Comparison of ENCODE assay signal across 18 mouse cellular contexts in the genomic region with DNA sequence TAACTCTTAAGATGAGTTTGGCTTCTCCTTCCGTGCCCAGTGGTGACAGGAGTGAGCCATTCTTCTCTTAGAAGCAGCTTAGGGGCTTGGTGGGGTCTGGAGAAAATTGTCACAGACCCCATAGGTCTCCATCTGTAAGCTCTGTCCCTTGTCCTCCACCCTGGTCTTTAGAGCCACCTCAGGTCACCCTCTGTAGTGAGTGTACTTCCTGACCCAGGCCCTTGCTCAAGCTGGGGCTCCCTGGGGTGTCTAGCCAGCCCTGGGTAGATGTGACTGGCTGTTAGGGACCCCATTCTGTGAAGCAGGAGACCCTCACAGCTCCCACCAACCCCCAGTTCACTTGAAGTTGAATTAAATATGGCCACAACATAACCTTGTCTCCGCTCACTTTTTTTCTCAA. TPM values are rescaled to one million over a fixed set of nuclear protein-coding genes. Genes with fewer than 3 reads are reported as not detected.
DNase-seq lines count a peak whose midpoint lies in the region; ATAC-seq and TF ChIP-seq lines count a peak whose summit lies in the region.
"Had no signal": no experiment of that assay in that cellular context is flagged by ENCODE, and none has a peak within 500 bp of the region (broad histone marks: within the 10 kb centered on the region; RNA-seq: fewer than 3 reads in every experiment).

No protein-coding gene starts in this region.

- peak; percentile 0 for DNase-seq in cerebellum, adult 9-11 months
- DNase-seq in cerebellum, adult 11-12 months = no peak
- DNase-seq in intestine, embryonic 14.5 days (ENCODE audit: low spot score) = peak; percentile 23
- DNase-seq in neural tube, embryonic 11.5 days (ENCODE audit: low spot score) = peak; percentile 1
- no peak for DNase-seq in neural tube, embryonic 10.5 days (ENCODE audit: extremely low spot score, low spot score)
- DNase-seq in stomach, postnatal 0 days (ENCODE audit: low spot score) = peak; percentile 9
- DNase-seq: adrenal gland, postnatal 14 days; cerebellum, adult 2 months; cerebellum, postnatal 14 days; embryo, embryonic 11 days; gastrocnemius, postnatal 36 days; heart, adult 18-20 months had no signal

- no peak overlapping the region for H3K4me3 ChIP-seq in intestine, embryonic 14.5 days (ENCODE audit: low read depth, low read length)
- no peak overlapping the region for H3K4me3 ChIP-seq in intestine, embryonic 16.5 days (ENCODE audit: low read length)
- no peak overlapping the region for H3K4me3 ChIP-seq in neural tube, embryonic 11.5 days (ENCODE audit: low read depth, low read length)
- H3K4me3 ChIP-seq in stomach, postnatal 0 days (ENCODE audit: low read depth, low read length) = no peak overlapping the region
- H3K4me3 ChIP-seq: embryonic facial prominence, embryonic 12.5 days; forebrain, embryonic 15.5 days; hindbrain, embryonic 12.5 days had no signal

- no peak overlapping the region for H3K9ac ChIP-seq in intestine, embryonic 14.5 days (ENCODE audit: low read length)
- no peak overlapping the region for H3K9ac ChIP-seq in intestine, embryonic 16.5 days (ENCODE audit: low read depth, low read length)
- H3K9ac ChIP-seq in neural tube, embryonic 11.5 days (ENCODE audit: low read length) = no peak overlapping the region
- no peak overlapping the region for H3K9ac ChIP-seq in stomach, postnatal 0 days (ENCODE audit: low read length)
- H3K9ac ChIP-seq: embryonic facial prominence, embryonic 12.5 days; forebrain, embryonic 15.5 days; hindbrain, embryonic 12.5 days had no signal

- H3K4me2 ChIP-seq in intestine, embryonic 14.5 days (ENCODE audit: low read length) = no peak overlapping the region
- no peak overlapping the region for H3K4me2 ChIP-seq in intestine, embryonic 16.5 days (ENCODE audit: low read depth, low read length)
- H3K4me2 ChIP-seq in neural tube, embryonic 11.5 days (ENCODE audit: low read depth) = no peak overlapping the region
- H3K4me2 ChIP-seq in stomach, postnatal 0 days (replicated peaks; ENCODE audit: low read depth) = no peak overlapping the region
- H3K4me2 ChIP-seq: embryonic facial prominence, embryonic 12.5 days; forebrain, embryonic 15.5 days; heart, embryonic 11.5 days; hindbrain, embryonic 12.5 days had no signal

- TF ChIP-seq EP300 in stomach, postnatal 0 days (optimal IDR thresholded peaks at IDR 0.05) = no peak

- H3K36me3 ChIP-seq in intestine, embryonic 14.5 days (ENCODE audit: control insufficient read depth, insufficient read depth, low read length) = peaks cover 55% of the 10 kb centered on the region
- H3K36me3 ChIP-seq in intestine, embryonic 16.5 days (ENCODE audit: control insufficient read depth, insufficient read depth, low read length) = peaks cover 25% of the 10 kb centered on the region
- peaks cover 7% of the 10 kb centered on the region; the same call in 1 of the 2 replicates for H3K36me3 ChIP-seq in neural tube, embryonic 11.5 days (ENCODE audit: control insufficient read depth, insufficient read depth, low read length)
- peaks cover 31% of the 10 kb centered on the region for H3K36me3 ChIP-seq in stomach, postnatal 0 days (ENCODE audit: control insufficient read depth, insufficient read depth, low read length)

- ATAC-seq in intestine, embryonic 14.5 days (replicated peaks; ENCODE audit: low FRiP score, low TSS enrichment, low read depth) = no peak
- ATAC-seq in intestine, embryonic 16.5 days = no peak
- no peak for ATAC-seq in neural tube, embryonic 11.5 days (ENCODE audit: insufficient read depth, low FRiP score, low TSS enrichment)
- no peak for ATAC-seq in stomach, postnatal 0 days (ENCODE audit: low FRiP score, low TSS enrichment)
- ATAC-seq: forebrain, embryonic 15.5 days; hindbrain, postnatal 0 days had no signal

- no peak for TF ChIP-seq CTCF in stomach, postnatal 0 days (IDR thresholded peaks at IDR 0.05; ENCODE audit: low read depth)

- H3K9me3 ChIP-seq in intestine, embryonic 14.5 days (ENCODE audit: control insufficient read depth, low read length) = no peaks in the 10 kb centered on the region
- H3K9me3 ChIP-seq in intestine, embryonic 16.5 days (ENCODE audit: control insufficient read depth, low read length) = peaks cover 8% of the 10 kb centered on the region; the same call in 1 of the 2 replicates
- no peaks in the 10 kb centered on the region for H3K9me3 ChIP-seq in neural tube, embryonic 11.5 days (ENCODE audit: control insufficient read depth, low read length)
- 0 out of 2 replicates have a peak, but pooled peaks cover 9% of the 10 kb centered on the region for H3K9me3 ChIP-seq in stomach, postnatal 0 days (ENCODE audit: control insufficient read depth, low read length)
- H3K9me3 ChIP-seq: forebrain, embryonic 15.5 days had no signal

- WGBS in intestine, embryonic 14.5 days = 91% methylated on average over 2 of the region's 2 CpGs
- 87% methylated on average over 2 of the region's 2 CpGs for WGBS in intestine, embryonic 16.5 days
- WGBS in neural tube, embryonic 11.5 days = 96% methylated on average over 2 of the region's 2 CpGs
- 91% methylated on average over 2 of the region's 2 CpGs for WGBS in stomach, postnatal 0 days

- peaks cover 10% of the 10 kb centered on the region; the same call in 1 of the 2 replicates for H3K4me1 ChIP-seq in intestine, embryonic 14.5 days (replicated peaks; ENCODE audit: control insufficient read depth, insufficient read depth, low read length)
- peaks cover 10% of the 10 kb centered on the region; the same call in 1 of the 2 replicates for H3K4me1 ChIP-seq in intestine, embryonic 16.5 days (ENCODE audit: control insufficient read depth, insufficient read depth, low read length)
- peaks cover 6% of the 10 kb centered on the region for H3K4me1 ChIP-seq in neural tube, embryonic 11.5 days (ENCODE audit: control insufficient read depth, insufficient read depth, low read length)
- H3K4me1 ChIP-seq in stomach, postnatal 0 days (replicated peaks; ENCODE audit: control insufficient read depth, insufficient read depth) = no peaks in the 10 kb centered on the region

- H3K27ac ChIP-seq in intestine, embryonic 14.5 days (ENCODE audit: low read depth) = no peak overlapping the region
- H3K27ac ChIP-seq in intestine, embryonic 16.5 days (ENCODE audit: low read length) = no peak overlapping the region
- no peak overlapping the region for H3K27ac ChIP-seq in neural tube, embryonic 11.5 days (ENCODE audit: low read depth, low read length)
- H3K27ac ChIP-seq in stomach, postnatal 0 days (replicated peaks) = no peak overlapping the region
- H3K27ac ChIP-seq: embryonic facial prominence, embryonic 12.5 days; forebrain, embryonic 15.5 days; hindbrain, embryonic 12.5 days; hindbrain, postnatal 0 days had no signal

- no peaks in the 10 kb centered on the region for H3K27me3 ChIP-seq in intestine, embryonic 14.5 days (replicated peaks; ENCODE audit: control insufficient read depth, insufficient read depth, low read length)
- no peaks in the 10 kb centered on the region for H3K27me3 ChIP-seq in intestine, embryonic 16.5 days (replicated peaks; ENCODE audit: control insufficient read depth, insufficient read depth, low read length)
- no peaks in the 10 kb centered on the region for H3K27me3 ChIP-seq in neural tube, embryonic 11.5 days (ENCODE audit: control insufficient read depth, insufficient read depth, low read length)
- no peaks in the 10 kb centered on the region for H3K27me3 ChIP-seq in stomach, postnatal 0 days (ENCODE audit: control insufficient read depth, insufficient read depth, low read length)
- H3K27me3 ChIP-seq: embryonic facial prominence, embryonic 12.5 days; forebrain, embryonic 15.5 days; hindbrain, embryonic 12.5 days had no signal

RNA-seq across cellular contexts. Expression of a gene that starts 12.2 kb away (rescaled TPM):
- polyA plus RNA-seq in intestine, embryonic 14.5 days (2014; fragmentation: Nextera tagmentation; extraction: Ambion mirVana) = 55.6 and 59.9 TPM in 2 replicates
- polyA plus RNA-seq in intestine, embryonic 16.5 days (2015; fragmentation: Nextera tagmentation; extraction: Ambion mirVana) = 44.4 and 46.0 TPM in 2 replicates
- polyA plus RNA-seq in neural tube, embryonic 11.5 days (2014; fragmentation: Nextera tagmentation; extraction: Ambion mirVana) = 43.2 and 44.1 TPM in 2 replicates
- polyA plus RNA-seq in stomach, postnatal 0 days (2015; fragmentation: Nextera tagmentation; extraction: Ambion mirVana) = 41.0 and 44.6 TPM in 2 replicates

RNA-seq across cellular contexts. Expression of a gene that starts 46.2 kb away (rescaled TPM):
- polyA plus RNA-seq in intestine, embryonic 14.5 days (2014; fragmentation: Nextera tagmentation; extraction: Ambion mirVana) = 9.2 and 10.0 TPM in 2 replicates
- 8.3 and 9.1 TPM in 2 replicates for polyA plus RNA-seq in intestine, embryonic 16.5 days (2015; fragmentation: Nextera tagmentation; extraction: Ambion mirVana)
- polyA plus RNA-seq in neural tube, embryonic 11.5 days (2014; fragmentation: Nextera tagmentation; extraction: Ambion mirVana) = 8.4 and 9.8 TPM in 2 replicates
- polyA plus RNA-seq in stomach, postnatal 0 days (2015; fragmentation: Nextera tagmentation; extraction: Ambion mirVana) = 3.6 and 4.1 TPM in 2 replicates

Comparison
In these comparisons a context has a peak if more than half of its experiments do, and no peak if none do; other contexts are left out.
1. DNase-seq: peak in cerebellum, adult 9-11 months (single experiment), intestine, embryonic 14.5 days (single experiment), neural tube, embryonic 11.5 days (single experiment) and stomach, postnatal 0 days (single experiment); none in cerebellum, adult 11-12 months (single experiment) and neural tube, embryonic 10.5 days (single experiment).